Mouse (Mus musculus) forebrain, postnatal 0 days (tissue): ENCODE results near the gene Rsc1a1. TPM values are rescaled to one million over a fixed set of nuclear protein-coding genes. Genes with fewer than 3 reads are reported as not detected.

Experiments
- ATAC-seq: fragments of 200-750 bp; cut with Nextera tagmentation; 2 replicates; pipeline ENCODE4 v1.8.0; 2017; ENCODE audit warnings: mild to moderate bottlenecking, moderate library complexity
- DNase-seq: peaks from one replicate; pipeline ENCODE4 v3.0.0-alpha.2; 2015
- H3K27ac ChIP-seq: fragments of 300-500 bp; sonication (generic); 2 replicates; pipeline ENCODE4 v1.5.1; 2014; ENCODE audit warnings: low read depth, mild to moderate bottlenecking, antibody characterized with exemption, low read length, moderate library complexity, mixed read lengths
- H3K27me3 ChIP-seq: fragments of 300-500 bp; sonication (generic); 2 replicates; pipeline ENCODE4 v1.6.1; 2014; ENCODE audit warnings: mild to moderate bottlenecking, low read length, mixed read lengths; ENCODE audit not compliant: insufficient read depth
- H3K36me3 ChIP-seq: fragments of 300-500 bp; sonication (generic); 2 replicates; pipeline ENCODE4 v1.6.1; 2014; ENCODE audit warnings: mild to moderate bottlenecking, moderate library complexity; ENCODE audit not compliant: insufficient read depth
- H3K4me1 ChIP-seq: fragments of 300-500 bp; sonication (generic); 2 replicates; pipeline ENCODE4 v1.6.1; 2014; ENCODE audit warnings: antibody characterized with exemption; ENCODE audit not compliant: insufficient read depth
- H3K4me2 ChIP-seq: fragments of 300-500 bp; sonication (generic); 2 replicates; pipeline ENCODE4 v1.6.1; 2014; ENCODE audit warnings: low read depth, mild to moderate bottlenecking, moderate library complexity
- H3K4me3 ChIP-seq: fragments of 300-500 bp; sonication (generic); 2 replicates; pipeline ENCODE4 v1.5.1; 2014; ENCODE audit warnings: low read depth, low read length, mixed read lengths
- H3K9ac ChIP-seq: fragments of 300-500 bp; sonication (generic); 2 replicates; pipeline ENCODE4 v1.6.1; 2014; ENCODE audit warnings: mild to moderate bottlenecking
- H3K9me3 ChIP-seq: fragments of 300-500 bp; sonication (generic); 2 replicates; pipeline ENCODE4 v1.6.1; 2016; ENCODE audit warnings: low read length
- CTCF ChIP-seq: sonication (generic); IDR thresholded peaks from 2 replicates; pipeline ENCODE4 v1.5.1; 2016; ENCODE audit warnings: antibody characterized with exemption, control low read depth, low read depth
- WGBS: fragments of 180-500 bp; shearing (Covaris S2); extraction: QIAGEN DNeasy Blood & Tissue Kit; methylation state at CpG from one replicate; pipeline ENCODE4 v1.1.7; 2014; 5-methylcytosine and 5-hydroxymethylcytosine counted together
- polyA plus RNA-seq: library from polyadenylated mRNA; unstranded; fragments of >200 nt; fragmentation: Nextera tagmentation; extraction: Ambion mirVana; gene quantifications from 2 replicates; pipeline ENCODE4 v1.2.1, GENCODE M21; 2015
- total RNA-seq: library from RNA; depleted of rRNA; stranded (reverse); fragments of >200 nt; gene quantifications from 2 replicates; pipeline ENCODE4 v1.2.3, GENCODE M21; 2014; rRNA removed

Gene Rsc1a1
- total and polyA plus RNA-seq, 2 experiments from 2014 or later, result 0.36 to 4.8 TPM

DNA sequence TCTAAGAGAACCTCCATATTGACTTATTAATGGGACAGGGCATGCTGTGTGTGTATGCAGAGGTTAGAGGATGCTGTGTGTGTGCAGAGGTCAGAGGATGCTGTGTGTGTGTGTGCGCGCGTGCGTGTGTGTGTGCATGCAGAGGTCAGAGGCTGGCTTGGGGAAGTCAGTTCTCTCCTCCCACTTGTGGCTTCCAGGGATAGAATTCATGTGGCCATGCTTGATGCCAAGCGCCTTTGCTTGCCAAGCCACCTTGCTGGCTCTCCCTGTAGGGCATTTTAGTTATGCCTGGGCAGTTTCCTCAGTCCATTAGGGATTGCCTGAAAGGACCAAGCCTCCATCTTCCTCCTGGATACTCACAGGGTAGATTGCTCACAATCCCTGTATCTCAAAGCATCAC lies 48.7 kb downstream of the Rsc1a1 start:
- Histone ChIP-seq H3K4me1 (no peaks in the 10 kb centered on the region), H3K9ac (no peak overlapping the region), H3K27ac (no peak overlapping the region), H3K9me3 (no peaks in the 10 kb centered on the region), H3K36me3 (peaks cover 72% of the 10 kb centered on the region), H3K4me3 (no peak overlapping the region), H3K27me3 (no peaks in the 10 kb centered on the region), H3K4me2 (no peak overlapping the region)
- DNase-seq (no peak), ATAC-seq (no peak)
- no peak for TF ChIP-seq CTCF
- WGBS, result 93% methylated on average over 5 of the region's 5 CpGs

- Histone ChIP-seq H3K27me3 (no peaks in the 10 kb centered on the region), H3K36me3 (peaks cover 72% of the 10 kb centered on the region), H3K4me1 (no peaks in the 10 kb centered on the region), H3K9ac (no peak overlapping the region), H3K4me3 (no peak overlapping the region), H3K4me2 (no peak overlapping the region), H3K9me3 (no peaks in the 10 kb centered on the region), H3K27ac (no peak overlapping the region)
- TF ChIP-seq CTCF, result no peak
- ATAC-seq, result no peak
- 86% methylated on average over 9 of the region's 9 CpGs for WGBS
- DNase-seq, result no peak
These were observed 49.4 kb downstream of the Rsc1a1 start for GRCm38 (mm10) chr4:141635991-141636390.

Other genes starting within 250 kb of the Rsc1a1 start
- gene Srarp, start 249.5 kb downstream of the Rsc1a1 start, total RNA-seq, result 2.4 and 4.6 TPM in 2 replicates
- 0.63 and 0.69 TPM in 2 replicates for gene Srarp, start 249.5 kb downstream of the Rsc1a1 start, polyA plus RNA-seq
- 42.1 and 51.5 TPM in 2 replicates for gene Zbtb17, start 240.9 kb downstream of the Rsc1a1 start, total RNA-seq
- gene Zbtb17, start 240.9 kb downstream of the Rsc1a1 start, polyA plus RNA-seq, result 32.8 and 34.8 TPM in 2 replicates
- gene Spen, start 147.0 kb downstream of the Rsc1a1 start, total RNA-seq, result 21.7 and 24.7 TPM in 2 replicates
- 6.0 and 10.7 TPM in 2 replicates for gene Spen, start 147.0 kb downstream of the Rsc1a1 start, polyA plus RNA-seq
- 20.8 and 22.3 TPM in 2 replicates for gene Fblim1, start 79.5 kb downstream of the Rsc1a1 start, total RNA-seq
- gene Fblim1, start 79.5 kb downstream of the Rsc1a1 start, polyA plus RNA-seq, result 24.9 and 26.1 TPM in 2 replicates
- 0.33 and 0.54 TPM in 2 replicates for gene Tmem82, start 67.0 kb downstream of the Rsc1a1 start, total RNA-seq
- 0.21 and 0.24 TPM in 2 replicates for gene Tmem82, start 67.0 kb downstream of the Rsc1a1 start, polyA plus RNA-seq
- gene Slc25a34, start 61.8 kb downstream of the Rsc1a1 start, total RNA-seq, result 4.0 and 4.8 TPM in 2 replicates
- gene Slc25a34, start 61.8 kb downstream of the Rsc1a1 start, polyA plus RNA-seq, result 0.72 and 1.1 TPM in 2 replicates
- gene Plekhm2, start 20.7 kb downstream of the Rsc1a1 start, total RNA-seq, result 27.3 and 33.7 TPM in 2 replicates
- gene Plekhm2, start 20.7 kb downstream of the Rsc1a1 start, polyA plus RNA-seq, result 5.0 and 5.6 TPM in 2 replicates
- 17.2 and 20.7 TPM in 2 replicates for gene Ddi2, start 37.8 kb upstream of the Rsc1a1 start, total RNA-seq
- gene Ddi2, start 37.8 kb upstream of the Rsc1a1 start, polyA plus RNA-seq, result 8.2 and 11.1 TPM in 2 replicates
- gene Agmat, start 61.1 kb upstream of the Rsc1a1 start, total RNA-seq, result not detected in 2 replicates
- gene Agmat, start 61.1 kb upstream of the Rsc1a1 start, polyA plus RNA-seq, result not detected in 2 replicates
- 14.3 and 19.2 TPM in 2 replicates for gene Dnajc16, start 105.3 kb upstream of the Rsc1a1 start, total RNA-seq
- gene Dnajc16, start 105.3 kb upstream of the Rsc1a1 start, polyA plus RNA-seq, result 4.8 and 6.5 TPM in 2 replicates
- 13.2 and 17.7 TPM in 2 replicates for gene Casp9, start 108.0 kb upstream of the Rsc1a1 start, total RNA-seq
- gene Casp9, start 108.0 kb upstream of the Rsc1a1 start, polyA plus RNA-seq, result 10.6 and 14.7 TPM in 2 replicates
- 0.69 TPM in 1 of 2 replicates, not detected in the other for gene Cela2a, start 140.6 kb upstream of the Rsc1a1 start, total RNA-seq
- 0.18 and 0.39 TPM in 2 replicates for gene Cela2a, start 140.6 kb upstream of the Rsc1a1 start, polyA plus RNA-seq
- not detected in 2 replicates for gene Ctrc, start 160.8 kb upstream of the Rsc1a1 start, total RNA-seq
- gene Ctrc, start 160.8 kb upstream of the Rsc1a1 start, polyA plus RNA-seq, result not detected in 2 replicates
- gene Efhd2, start 189.3 kb upstream of the Rsc1a1 start, total RNA-seq, result 24.2 and 30.7 TPM in 2 replicates
- gene Efhd2, start 189.3 kb upstream of the Rsc1a1 start, polyA plus RNA-seq, result 49.7 and 52.2 TPM in 2 replicates